17 mouse cellular contexts compared by ENCODE assay signal in genomic region chr17:87152984-87153383, GRCm38 (mm10). TPM values are rescaled to one million over a fixed set of nuclear protein-coding genes. Genes with fewer than 3 reads are reported as not detected.
DNase-seq lines count a peak whose midpoint lies in the region; ATAC-seq lines count a peak whose summit lies in the region.
"Had no signal": no experiment of that assay in that cellular context is flagged by ENCODE, and none has a peak within 500 bp of the region (broad histone marks: within the 10 kb centered on the region; RNA-seq: fewer than 3 reads in every experiment).

No protein-coding gene starts in this region.

- H3K4me3 ChIP-seq in kidney, embryonic 16.5 days (ENCODE audit: low read length) = no peak overlapping the region
- H3K4me3 ChIP-seq in hindbrain, embryonic 13.5 days = no peak overlapping the region
- H3K4me3 ChIP-seq: embryonic facial prominence, embryonic 15.5 days; forebrain, embryonic 12.5 days; hindbrain, embryonic 12.5 days; intestine, embryonic 15.5 days; lung, embryonic 15.5 days; midbrain, embryonic 10.5 days had no signal

- WGBS in kidney, embryonic 16.5 days = 41% methylated on average over 5 of the region's 5 CpGs
- 66% methylated on average over 5 of the region's 5 CpGs for WGBS in hindbrain, embryonic 13.5 days

- H3K9me3 ChIP-seq in kidney, embryonic 16.5 days (ENCODE audit: low read length) = no peaks in the 10 kb centered on the region
- H3K9me3 ChIP-seq in hindbrain, embryonic 13.5 days = no peaks in the 10 kb centered on the region
- H3K9me3 ChIP-seq: embryonic facial prominence, embryonic 15.5 days; forebrain, embryonic 12.5 days; hindbrain, embryonic 12.5 days; intestine, embryonic 15.5 days; lung, embryonic 15.5 days; midbrain, embryonic 10.5 days had no signal

- H3K9ac ChIP-seq in kidney, embryonic 16.5 days (replicated peaks; ENCODE audit: low read length) = no peak overlapping the region
- no peak overlapping the region for H3K9ac ChIP-seq in hindbrain, embryonic 13.5 days
- H3K9ac ChIP-seq: embryonic facial prominence, embryonic 15.5 days; forebrain, embryonic 12.5 days; hindbrain, embryonic 12.5 days; intestine, embryonic 15.5 days; lung, embryonic 15.5 days had no signal

- peak; percentile 4 for DNase-seq in embryo, embryonic 9.5 days (ENCODE audit: extremely low spot score)
- DNase-seq in embryo, embryonic 10.5 days (ENCODE audit: low spot score) = no peak
- DNase-seq in kidney, adult 11 months = no peak
- DNase-seq in thymus, postnatal 25 days = peak; percentile 62
- no peak for DNase-seq in urinary bladder, postnatal 14 days (ENCODE audit: low spot score)
- DNase-seq: cerebellum, postnatal 14 days; kidney, postnatal 10 days; retina, postnatal 1 day had no signal

- H3K27ac ChIP-seq in kidney, embryonic 16.5 days (ENCODE audit: low read length) = peak overlapping the region; percentile 34; the same call in 1 of the 2 replicates
- no peak overlapping the region for H3K27ac ChIP-seq in hindbrain, embryonic 13.5 days
- H3K27ac ChIP-seq: embryonic facial prominence, embryonic 15.5 days; forebrain, embryonic 12.5 days; hindbrain, embryonic 12.5 days; intestine, embryonic 15.5 days; lung, embryonic 15.5 days; midbrain, embryonic 10.5 days had no signal

- H3K27me3 ChIP-seq in kidney, embryonic 16.5 days (ENCODE audit: insufficient read depth, low read length) = no peaks in the 10 kb centered on the region
- H3K27me3 ChIP-seq in hindbrain, embryonic 13.5 days = no peaks in the 10 kb centered on the region
- H3K27me3 ChIP-seq: embryonic facial prominence, embryonic 15.5 days; forebrain, embryonic 12.5 days; hindbrain, embryonic 12.5 days; intestine, embryonic 15.5 days; lung, embryonic 15.5 days had no signal

- ATAC-seq in kidney, embryonic 16.5 days (ENCODE audit: low FRiP score, low TSS enrichment) = no peak
- ATAC-seq in megakaryocyte progenitor cell, adult 5-6 weeks (replicated peaks; ENCODE audit: poor library complexity) = peak; percentile 62
- ATAC-seq in hindbrain, embryonic 13.5 days (ENCODE audit: low FRiP score) = no peak
- ATAC-seq: intestine, embryonic 15.5 days had no signal

- H3K4me2 ChIP-seq in kidney, embryonic 16.5 days (replicated peaks; ENCODE audit: low read depth, low read length) = no peak overlapping the region
- H3K4me2 ChIP-seq in hindbrain, embryonic 13.5 days = no peak overlapping the region
- H3K4me2 ChIP-seq: embryonic facial prominence, embryonic 15.5 days; forebrain, embryonic 12.5 days; hindbrain, embryonic 12.5 days; intestine, embryonic 15.5 days; lung, embryonic 15.5 days had no signal

- H3K36me3 ChIP-seq in kidney, embryonic 16.5 days (ENCODE audit: insufficient read depth, low read length) = no peaks in the 10 kb centered on the region
- no peaks in the 10 kb centered on the region for H3K36me3 ChIP-seq in hindbrain, embryonic 13.5 days
- H3K36me3 ChIP-seq: embryonic facial prominence, embryonic 15.5 days; forebrain, embryonic 12.5 days; hindbrain, embryonic 12.5 days; intestine, embryonic 15.5 days; lung, embryonic 15.5 days; midbrain, embryonic 10.5 days had no signal

- peaks cover 16% of the 10 kb centered on the region for H3K4me1 ChIP-seq in kidney, embryonic 16.5 days (ENCODE audit: insufficient read depth, low read length)
- no peaks in the 10 kb centered on the region for H3K4me1 ChIP-seq in hindbrain, embryonic 13.5 days (replicated peaks)
- H3K4me1 ChIP-seq: forebrain, embryonic 12.5 days; hindbrain, embryonic 12.5 days; midbrain, embryonic 10.5 days had no signal

RNA-seq across cellular contexts. Expression of gene Socs5, which starts 45.5 kb away (rescaled TPM):
- 14.7 and 15.6 TPM in 2 replicates for polyA plus RNA-seq in kidney, embryonic 16.5 days (2015; fragmentation: Nextera tagmentation; extraction: Ambion mirVana)
- total RNA-seq in megakaryocyte progenitor cell, adult 5-6 weeks (2015) = 4.4 and 5.1 TPM in 2 replicates
- 4.2 and 5.5 TPM in 2 replicates for total RNA-seq in megakaryocyte progenitor cell, adult 5-6 weeks (2017)
- polyA plus RNA-seq in hindbrain, embryonic 13.5 days (2015; fragmentation: Nextera tagmentation; extraction: Ambion mirVana) = 13.0 and 13.3 TPM in 2 replicates

Comparison
In these comparisons a context has a peak if more than half of its experiments do, and no peak if none do; other contexts are left out.
1. DNase-seq: peak in embryo, embryonic 9.5 days (single experiment) and thymus, postnatal 25 days (single experiment); none in embryo, embryonic 10.5 days (single experiment), kidney, adult 11 months (single experiment) and urinary bladder, postnatal 14 days (single experiment).